Mouse (Mus musculus): ENCODE measurements around the gene Defb21.

GRCm38 (mm10) chr2:152604057-152604456 is 31.5 kb downstream of the Defb21 start, which contains the start of gene Defb36:
- TF ChIP-seq EP300 (IDR thresholded peaks at IDR 0.05; ENCODE audit: low read depth) (no peak), CTCF (IDR thresholded peaks at IDR 0.05; ENCODE audit: low read depth) (peak; percentile 60)

Measured in liver, postnatal 0 days (tissue).